ENCODE assay signal across 20 mouse cellular contexts in the genomic region with DNA sequence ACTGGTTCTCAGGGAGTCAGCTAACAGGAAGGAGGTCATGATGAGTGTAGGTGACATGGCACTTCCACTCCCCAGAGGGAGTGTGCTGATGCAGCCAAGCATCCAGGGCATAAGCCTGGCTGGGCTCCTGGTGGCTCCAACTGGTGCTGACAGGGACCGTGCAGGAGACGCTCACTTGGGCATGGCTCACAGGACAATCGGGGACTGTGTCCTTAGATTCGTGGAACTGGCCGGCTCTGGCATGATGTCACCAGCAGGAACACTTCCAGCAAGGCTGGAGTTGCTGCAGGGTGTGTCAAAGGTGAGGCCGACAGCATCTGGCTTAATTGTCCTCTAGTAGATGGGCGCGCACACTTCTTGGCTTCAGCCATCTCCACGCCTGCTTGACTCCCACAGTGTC. TPM values are rescaled to one million over a fixed set of nuclear protein-coding genes. Genes with fewer than 3 reads are reported as not detected.
DNase-seq lines count a peak whose midpoint lies in the region; ATAC-seq and TF ChIP-seq lines count a peak whose summit lies in the region.
"Had no signal": no experiment of that assay in that cellular context is flagged by ENCODE, and none has a peak within 500 bp of the region (broad histone marks: within the 10 kb centered on the region; RNA-seq: fewer than 3 reads in every experiment).

No protein-coding gene starts in this region.

- H3K27me3 ChIP-seq in embryonic facial prominence, embryonic 13.5 days, result no peaks in the 10 kb centered on the region
- no peaks in the 10 kb centered on the region for H3K27me3 ChIP-seq in embryonic facial prominence, embryonic 10.5 days (replicated peaks; ENCODE audit: low read depth, poor library complexity, severe bottlenecking)
- H3K27me3 ChIP-seq in kidney, postnatal 0 days (ENCODE audit: insufficient read depth, low read length), result no peaks in the 10 kb centered on the region
- H3K27me3 ChIP-seq: liver, embryonic 13.5 days had no signal

- H3K4me3 ChIP-seq in embryonic facial prominence, embryonic 13.5 days, result no peak overlapping the region
- no peak overlapping the region for H3K4me3 ChIP-seq in embryonic facial prominence, embryonic 10.5 days
- H3K4me3 ChIP-seq in kidney, postnatal 0 days (replicated peaks; ENCODE audit: low read depth, low read length), result no peak overlapping the region
- H3K4me3 ChIP-seq: left cerebral cortex, adult 2 months; limb, embryonic 10.5 days; liver, embryonic 13.5 days had no signal

- no peak for DNase-seq in embryonic facial prominence, embryonic 10.5 days (ENCODE audit: low spot score)
- DNase-seq in kidney, postnatal 0 days (ENCODE audit: low spot score), result no peak
- DNase-seq in kidney, adult 8-10 months, result no peak
- peak; percentile 16 for DNase-seq in adipocyte (ENCODE audit: low spot score)
- DNase-seq in heart, postnatal 14 days, result peak; percentile 27 to 53
- DNase-seq in right cerebral cortex, postnatal 36 days (ENCODE audit: low spot score in 2 of 2), result no peak
- DNase-seq: cerebellum, adult 9-10 months; gastrocnemius, postnatal 25 days; kidney, postnatal 10 days; liver, embryonic 13.5 days; lung, postnatal 10 days; right cerebral cortex, postnatal 14 days; thymus, postnatal 4 days had no signal

- 0 out of 2 replicates have a peak, but pooled peaks have one; percentile 29 for ATAC-seq in embryonic facial prominence, embryonic 13.5 days (ENCODE audit: insufficient number of reproducible peaks, insufficient read depth, low FRiP score, low TSS enrichment, low read depth)
- 0 out of 2 replicates have a peak, but pooled peaks have one; percentile 5 for ATAC-seq in kidney, postnatal 0 days (replicated peaks; ENCODE audit: low FRiP score, low read depth)
- no peak for ATAC-seq in granulocyte monocyte progenitor cell, adult 5-6 weeks (replicated peaks; ENCODE audit: poor library complexity, severe bottlenecking)

- no peak overlapping the region for H3K27ac ChIP-seq in embryonic facial prominence, embryonic 13.5 days
- no peak overlapping the region for H3K27ac ChIP-seq in embryonic facial prominence, embryonic 10.5 days (replicated peaks)
- no peak overlapping the region for H3K27ac ChIP-seq in kidney, postnatal 0 days
- H3K27ac ChIP-seq: left cerebral cortex, adult 2 months; limb, embryonic 10.5 days; liver, embryonic 13.5 days had no signal

- H3K4me2 ChIP-seq in embryonic facial prominence, embryonic 13.5 days, result no peak overlapping the region
- H3K4me2 ChIP-seq in kidney, postnatal 0 days (ENCODE audit: low read length), result no peak overlapping the region
- H3K4me2 ChIP-seq: liver, embryonic 13.5 days had no signal

- 76% methylated on average over 9 of the region's 9 CpGs for WGBS in embryonic facial prominence, embryonic 13.5 days
- 90% methylated on average over 9 of the region's 9 CpGs for WGBS in embryonic facial prominence, embryonic 10.5 days
- 75% methylated on average over 9 of the region's 9 CpGs for whole genome bisulfite sequencing in kidney, postnatal 0 days

- intact Hi-C loops in heart, postnatal 14 days (cut with DNase I), result no loop called here

- no peak overlapping the region for H3K9ac ChIP-seq in embryonic facial prominence, embryonic 13.5 days
- H3K9ac ChIP-seq in kidney, postnatal 0 days (ENCODE audit: low read depth, low read length), result no peak overlapping the region
- H3K9ac ChIP-seq: liver, embryonic 13.5 days had no signal

- H3K9me3 ChIP-seq in embryonic facial prominence, embryonic 13.5 days, result no peaks in the 10 kb centered on the region
- H3K9me3 ChIP-seq in embryonic facial prominence, embryonic 10.5 days, result no peaks in the 10 kb centered on the region
- H3K9me3 ChIP-seq in kidney, postnatal 0 days (replicated peaks; ENCODE audit: low read length), result no peaks in the 10 kb centered on the region
- H3K9me3 ChIP-seq: limb, embryonic 10.5 days; liver, embryonic 13.5 days had no signal

- TF ChIP-seq CTCF in kidney, postnatal 0 days (IDR thresholded peaks at IDR 0.05; ENCODE audit: low read depth), result no peak

- no peaks in the 10 kb centered on the region for H3K4me1 ChIP-seq in embryonic facial prominence, embryonic 13.5 days
- H3K4me1 ChIP-seq in embryonic facial prominence, embryonic 10.5 days, result no peaks in the 10 kb centered on the region; the same call in 1 of the 2 replicates
- no peaks in the 10 kb centered on the region for H3K4me1 ChIP-seq in kidney, postnatal 0 days (replicated peaks; ENCODE audit: insufficient read depth, low read length)
- H3K4me1 ChIP-seq: limb, embryonic 10.5 days; liver, embryonic 13.5 days had no signal

- no peaks in the 10 kb centered on the region for H3K36me3 ChIP-seq in embryonic facial prominence, embryonic 13.5 days
- no peaks in the 10 kb centered on the region for H3K36me3 ChIP-seq in embryonic facial prominence, embryonic 10.5 days (replicated peaks)
- no peaks in the 10 kb centered on the region for H3K36me3 ChIP-seq in kidney, postnatal 0 days (ENCODE audit: insufficient read depth, low read length)
- H3K36me3 ChIP-seq: limb, embryonic 10.5 days; liver, embryonic 13.5 days had no signal

RNA-seq across cellular contexts. Expression of a gene that starts 34.7 kb away (rescaled TPM):
- polyA plus RNA-seq in embryonic facial prominence, embryonic 13.5 days (2015; fragmentation: Nextera tagmentation; extraction: Ambion mirVana), result 0.98 and 1.2 TPM in 2 replicates
- 0.27 and 0.97 TPM in 2 replicates for polyA plus RNA-seq in embryonic facial prominence, embryonic 10.5 days (2016; fragmentation: Nextera tagmentation; extraction: Ambion mirVana)
- polyA plus RNA-seq in kidney, postnatal 0 days (2015; fragmentation: Nextera tagmentation; extraction: Ambion mirVana), result 59.7 and 64.2 TPM in 2 replicates
- total RNA-seq in heart, postnatal 14 days (2021), result under 1 TPM in 1 of 2 experiments, not detected in 1; 0.17 TPM
- not detected in 2 replicates for total RNA-seq in granulocyte monocyte progenitor cell, adult 5-6 weeks (2014; fragmentation: Nextera tagmentation)
- total RNA-seq in granulocyte monocyte progenitor cell, adult 5-6 weeks (2017), result not detected in 2 replicates
- total RNA-seq: gastrocnemius, postnatal 25 days; hematopoietic stem cell, adult 5-6 weeks; MEL had no signal
- polyA plus RNA-seq: forebrain, embryonic 11.5 days; limb, embryonic 10.5 days; liver, embryonic 13.5 days had no signal

Comparison
In these comparisons a context has a peak if more than half of its experiments do, and no peak if none do; other contexts are left out.
1. DNase-seq: peak in adipocyte (single experiment) and heart, postnatal 14 days (2 of 2); none in embryonic facial prominence, embryonic 10.5 days (single experiment), kidney, postnatal 0 days (single experiment), kidney, adult 8-10 months (0 of 2) and right cerebral cortex, postnatal 36 days (0 of 2).
2. RNA of a gene that starts 34.7 kb away (polyA plus RNA-seq): 59.7 to 64.2 TPM in kidney, postnatal 0 days; 0.98 to 1.2 TPM in embryonic facial prominence, embryonic 13.5 days and 0.27 to 0.97 TPM in embryonic facial prominence, embryonic 10.5 days; every median in the first group is over 10 times any median in the second.